Mouse (Mus musculus): ENCODE measurements around the gene Thbs1.

Thbs1 gene

GRCm38 (mm10) chr2:118113808-118114524 lies 2.3 kb downstream of the Thbs1 start:
- DNase-seq (ENCODE audit: low spot score in 2 of 2), result no peak

- DNase-seq (ENCODE audit: low spot score in 2 of 2), result no peak
Observed at GRCm38 (mm10) chr2:118114671-118115070, 3.0 kb downstream of the Thbs1 start.

- no peak for DNase-seq (ENCODE audit: low spot score in 2 of 2)
Observed at GRCm38 (mm10) chr2:118115647-118116046, 4.0 kb downstream of the Thbs1 start.

- no peak for DNase-seq (ENCODE audit: low spot score in 2 of 2)
Observed at GRCm38 (mm10) chr2:118116180-118116579, 4.5 kb downstream of the Thbs1 start.

GRCm38 (mm10) chr2:118116754-118117290 lies 5.1 kb downstream of the Thbs1 start:
- no peak for DNase-seq (ENCODE audit: low spot score in 2 of 2)

- DNase-seq (ENCODE audit: low spot score in 2 of 2), result no peak
Observed at GRCm38 (mm10) chr2:118117401-118117800, 5.7 kb downstream of the Thbs1 start.

GRCm38 (mm10) chr2:118118045-118118444 lies 6.4 kb downstream of the Thbs1 start:
- no peak for DNase-seq (ENCODE audit: low spot score in 2 of 2)

GRCm38 (mm10) chr2:118118515-118118914 lies 6.8 kb downstream of the Thbs1 start:
- DNase-seq (ENCODE audit: low spot score in 2 of 2), result no peak

- no peak for DNase-seq (ENCODE audit: low spot score in 2 of 2)
Observed at GRCm38 (mm10) chr2:118119684-118120083, 8.0 kb downstream of the Thbs1 start.

GRCm38 (mm10) chr2:118120095-118120494 lies 8.4 kb downstream of the Thbs1 start:
- no peak for DNase-seq (ENCODE audit: low spot score in 2 of 2)

- DNase-seq (ENCODE audit: low spot score in 2 of 2), result no peak
Observed at GRCm38 (mm10) chr2:118120751-118121150, 9.1 kb downstream of the Thbs1 start.

GRCm38 (mm10) chr2:118122291-118122690 lies 10.6 kb downstream of the Thbs1 start:
- DNase-seq (ENCODE audit: low spot score in 2 of 2), result no peak

GRCm38 (mm10) chr2:118123743-118124142 lies 12.1 kb downstream of the Thbs1 start:
- no peak for DNase-seq (ENCODE audit: low spot score in 2 of 2)

- DNase-seq (ENCODE audit: low spot score in 2 of 2), result no peak
Observed at GRCm38 (mm10) chr2:118124437-118124836, 12.8 kb downstream of the Thbs1 start.

- no peak for DNase-seq (ENCODE audit: low spot score in 2 of 2)
Observed at GRCm38 (mm10) chr2:118125211-118125939, 13.7 kb downstream of the Thbs1 start.

GRCm38 (mm10) chr2:118125943-118126470 lies 14.3 kb downstream of the Thbs1 start:
- no peak for DNase-seq (ENCODE audit: low spot score in 2 of 2)

GRCm38 (mm10) chr2:118127516-118128288 lies 16.0 kb downstream of the Thbs1 start:
- DNase-seq (ENCODE audit: low spot score in 2 of 2), result no peak

GRCm38 (mm10) chr2:118128313-118128712 lies 16.6 kb downstream of the Thbs1 start:
- no peak for DNase-seq (ENCODE audit: low spot score in 2 of 2)

- DNase-seq (ENCODE audit: low spot score in 2 of 2), result no peak
Observed at GRCm38 (mm10) chr2:118137071-118137470, 25.4 kb downstream of the Thbs1 start.

GRCm38 (mm10) chr2:118137776-118138175 lies 26.1 kb downstream of the Thbs1 start:
- no peak for DNase-seq (ENCODE audit: low spot score in 2 of 2)

GRCm38 (mm10) chr2:118139261-118139660 lies 27.6 kb downstream of the Thbs1 start:
- no peak for DNase-seq (ENCODE audit: low spot score in 2 of 2)

- DNase-seq (ENCODE audit: low spot score in 2 of 2), result no peak
Observed at GRCm38 (mm10) chr2:118141651-118142050, 30.0 kb downstream of the Thbs1 start.
